22 mouse cellular contexts compared by ENCODE assay signal in genomic region chrX:164042069-164042468, GRCm38 (mm10). TPM values are rescaled to one million over a fixed set of nuclear protein-coding genes. Genes with fewer than 3 reads are reported as not detected.
DNase-seq lines count a peak whose midpoint lies in the region.
"Had no signal": no experiment of that assay in that cellular context is flagged by ENCODE, and none has a peak within 500 bp of the region (broad histone marks: within the 10 kb centered on the region; RNA-seq: fewer than 3 reads in every experiment).

No protein-coding gene starts in this region.

- intact Hi-C loops in left cerebral cortex, postnatal 14 days (cut with DNase I), result no loop called here

- peak; percentile 14 to 71 for DNase-seq in layer of hippocampus, adult 18-20 months (ENCODE audit: low spot score in 2 of 2)
- no peak for DNase-seq in layer of hippocampus, postnatal 25 days (ENCODE audit: extremely low spot score in 1 of 2, low spot score in 1 of 2)
- DNase-seq in layer of hippocampus, adult 9-11 months, result peak; percentile 33
- DNase-seq in left cerebral cortex, postnatal 14 days (ENCODE audit: low spot score in 2 of 2), result peak; percentile 35 to 55
- DNase-seq in right cerebral cortex, postnatal 36 days (ENCODE audit: low spot score in 2 of 2), result peak; percentile 34 to 53
- DNase-seq in adrenal gland, postnatal 4 days (ENCODE audit: low spot score in 2 of 2), result no peak
- no peak for DNase-seq in thymus, postnatal 0 days (ENCODE audit: low spot score)
- DNase-seq in ovary, postnatal 10 days (ENCODE audit: low spot score), result no peak
- DNase-seq: adrenal gland, adult 2 months; cerebellum, adult 11-12 months; cerebellum, postnatal 36 days; gastrocnemius, postnatal 14 days; liver, embryonic 13.5 days; midbrain, embryonic 14.5 days; retina, postnatal 1 day; thymus, adult 2 months had no signal

RNA-seq across cellular contexts. Expression of gene Car5b, which starts 14.3 kb away (rescaled TPM):
- 1 to 10 TPM; 2.3 to 2.7 TPM for total RNA-seq in layer of hippocampus, adult 18-20 months (2021)
- 1 to 10 TPM; 2.9 to 3.3 TPM for total RNA-seq in layer of hippocampus, postnatal 25 days (2021)
- 1 to 10 TPM; 2.8 to 2.9 TPM for total RNA-seq in left cerebral cortex, postnatal 14 days (2021)
- total RNA-seq in adrenal gland, postnatal 4 days (2021), result 1 to 10 TPM; 1.5 to 4.2 TPM
- 0.15 and 0.22 TPM in 2 replicates for polyA plus RNA-seq in thymus, postnatal 0 days (2015; fragmentation: Nextera tagmentation; extraction: Ambion mirVana)

RNA-seq across cellular contexts. Expression of gene Siah1b, which starts 34.2 kb away (rescaled TPM):
- 10 to 100 TPM in 1 of 2 experiments, 1 to 10 TPM in 1; 9.8 to 10.3 TPM for total RNA-seq in layer of hippocampus, adult 18-20 months (2021)
- total RNA-seq in layer of hippocampus, postnatal 25 days (2021), result 10 to 100 TPM in 1 of 2 experiments, 1 to 10 TPM in 1; 9.7 to 13.5 TPM
- 10 to 100 TPM; 10.8 to 11.1 TPM for total RNA-seq in left cerebral cortex, postnatal 14 days (2021)
- total RNA-seq in adrenal gland, postnatal 4 days (2021), result 10 to 100 TPM in 1 of 2 experiments, 1 to 10 TPM in 1; 9.9 to 12.2 TPM
- 15.1 and 17.2 TPM in 2 replicates for polyA plus RNA-seq in thymus, postnatal 0 days (2015; fragmentation: Nextera tagmentation; extraction: Ambion mirVana)

RNA-seq across cellular contexts. Expression of gene Cltrn, which starts 46.6 kb away (rescaled TPM):
- total RNA-seq in layer of hippocampus, adult 18-20 months (2021), result under 1 TPM in 1 of 2 experiments, not detected in 1; 0.69 TPM
- not detected for total RNA-seq in layer of hippocampus, postnatal 25 days (2021)
- total RNA-seq in left cerebral cortex, postnatal 14 days (2021), result not detected
- 10 to 100 TPM in 1 of 2 experiments, under 1 TPM in 1; 0.90 to 26.4 TPM for total RNA-seq in adrenal gland, postnatal 4 days (2021)
- polyA plus RNA-seq in thymus, postnatal 0 days (2015; fragmentation: Nextera tagmentation; extraction: Ambion mirVana), result 0.25 TPM in 1 of 2 replicates, not detected in the other
- total RNA-seq: CH12.LX; gastrocnemius, postnatal 14 days; heart, adult 8-10 months; neutrophil, adult 5-6 weeks had no signal
- polyA plus RNA-seq: adrenal gland, adult 2 months; heart, postnatal 0 days; limb, embryonic 12.5 days; macrophage; midbrain, embryonic 14.5 days; thymus, adult 2 months had no signal

Comparison
In these comparisons a context has a peak if more than half of its experiments do, and no peak if none do; other contexts are left out.
1. DNase-seq: peak in layer of hippocampus, adult 18-20 months (2 of 2), layer of hippocampus, adult 9-11 months (single experiment), left cerebral cortex, postnatal 14 days (2 of 2) and right cerebral cortex, postnatal 36 days (2 of 2); none in layer of hippocampus, postnatal 25 days (0 of 2), adrenal gland, postnatal 4 days (0 of 2), thymus, postnatal 0 days (single experiment) and ovary, postnatal 10 days (single experiment).